Mouse (Mus musculus): ENCODE results near the gene Dmd. TPM values are rescaled to one million over a fixed set of nuclear protein-coding genes. Genes with fewer than 3 reads are reported as not detected.
"Not testable (repeated sequence)": the region's sequence is repeated elsewhere in the genome, so short reads cannot be mapped to it uniquely, and the experiment has no call there.

Dmd gene
- polyA plus RNA-seq, 1 experiment from 2014 or later: 36.4 TPM

GRCm38 (mm10) chrX:84062431-84062830 is 1113.8 kb downstream of the Dmd start:
- WGBS: 89% methylated on average over 3 of the region's 3 CpGs

GRCm38 (mm10) chrX:84165872-84166271 is 1217.2 kb downstream of the Dmd start:
- no peak overlapping the region for H3K9ac ChIP-seq (replicated peaks; ENCODE audit: low read depth, low read length)
- no peaks in the 10 kb centered on the region for H3K36me3 ChIP-seq (ENCODE audit: control insufficient read depth, insufficient read depth, low read length)
- H3K9me3 ChIP-seq (ENCODE audit: control insufficient read depth, low read depth, low read length): no peaks in the 10 kb centered on the region
- no peaks in the 10 kb centered on the region for H3K27me3 ChIP-seq (ENCODE audit: control insufficient read depth, insufficient read depth, low read length)
- no peak overlapping the region for H3K27ac ChIP-seq (ENCODE audit: low read length)
- H3K4me2 ChIP-seq (replicated peaks; ENCODE audit: low read depth, low read length): no peak overlapping the region
- ATAC-seq (ENCODE audit: insufficient number of reproducible peaks, insufficient read depth, low FRiP score, low read depth): no peak
- no peak overlapping the region for H3K4me3 ChIP-seq (ENCODE audit: low read depth, low read length)
- H3K4me1 ChIP-seq (ENCODE audit: control insufficient read depth, insufficient read depth, low read length): no peaks in the 10 kb centered on the region
- 61% methylated on average over 2 of the region's 2 CpGs for WGBS

More at GRCm38 (mm10) chrX:84062431-84062830, 1113.8 kb downstream of the Dmd start:
- not testable (repeated sequence) for H3K4me1 ChIP-seq (ENCODE audit: control insufficient read depth, insufficient read depth, low read length); ATAC-seq (ENCODE audit: insufficient number of reproducible peaks, insufficient read depth, low FRiP score, low read depth); H3K36me3 ChIP-seq (ENCODE audit: control insufficient read depth, insufficient read depth, low read length); H3K4me2 ChIP-seq (replicated peaks; ENCODE audit: low read depth, low read length); H3K9me3 ChIP-seq (ENCODE audit: control insufficient read depth, low read depth, low read length); H3K27me3 ChIP-seq (ENCODE audit: control insufficient read depth, insufficient read depth, low read length); H3K4me3 ChIP-seq (ENCODE audit: low read depth, low read length); H3K27ac ChIP-seq (ENCODE audit: low read length); H3K9ac ChIP-seq (replicated peaks; ENCODE audit: low read depth, low read length)

GRCm38 (mm10) chrX:84241297-84241859 is 1292.7 kb downstream of the Dmd start:
- H3K4me2 ChIP-seq (replicated peaks; ENCODE audit: low read depth, low read length): no peak overlapping the region
- WGBS: 53% methylated on average over 2 of the region's 2 CpGs
- no peak for ATAC-seq (ENCODE audit: insufficient number of reproducible peaks, insufficient read depth, low FRiP score, low read depth)
- no peak overlapping the region for H3K4me3 ChIP-seq (ENCODE audit: low read depth, low read length)
- no peaks in the 10 kb centered on the region for H3K36me3 ChIP-seq (ENCODE audit: control insufficient read depth, insufficient read depth, low read length)
- no peaks in the 10 kb centered on the region for H3K27me3 ChIP-seq (ENCODE audit: control insufficient read depth, insufficient read depth, low read length)
- no peak overlapping the region for H3K9ac ChIP-seq (replicated peaks; ENCODE audit: low read depth, low read length)
- H3K4me1 ChIP-seq (ENCODE audit: control insufficient read depth, insufficient read depth, low read length): no peaks in the 10 kb centered on the region
- H3K27ac ChIP-seq (ENCODE audit: low read length): no peak overlapping the region
- H3K9me3 ChIP-seq (ENCODE audit: control insufficient read depth, low read depth, low read length): no peaks in the 10 kb centered on the region

- Histone ChIP-seq H3K27me3 (ENCODE audit: control insufficient read depth, insufficient read depth, low read length) (no peaks in the 10 kb centered on the region), H3K9ac (replicated peaks; ENCODE audit: low read depth, low read length) (no peak overlapping the region), H3K4me1 (ENCODE audit: control insufficient read depth, insufficient read depth, low read length) (no peaks in the 10 kb centered on the region), H3K4me2 (replicated peaks; ENCODE audit: low read depth, low read length) (no peak overlapping the region), H3K4me3 (ENCODE audit: low read depth, low read length) (no peak overlapping the region), H3K9me3 (ENCODE audit: control insufficient read depth, low read depth, low read length) (no peaks in the 10 kb centered on the region), H3K36me3 (ENCODE audit: control insufficient read depth, insufficient read depth, low read length) (no peaks in the 10 kb centered on the region), H3K27ac (ENCODE audit: low read length) (no peak overlapping the region)
- no peak for ATAC-seq (ENCODE audit: insufficient number of reproducible peaks, insufficient read depth, low FRiP score, low read depth)
These were observed 1381.9 kb downstream of the Dmd start for GRCm38 (mm10) chrX:84330593-84330992.

GRCm38 (mm10) chrX:84332177-84332576 is 1383.5 kb downstream of the Dmd start:
- no peaks in the 10 kb centered on the region for H3K9me3 ChIP-seq (ENCODE audit: control insufficient read depth, low read depth, low read length)
- WGBS: 62% methylated on average over 1 of the region's 1 CpGs
- no peak overlapping the region for H3K27ac ChIP-seq (ENCODE audit: low read length)
- H3K9ac ChIP-seq (replicated peaks; ENCODE audit: low read depth, low read length): no peak overlapping the region
- H3K4me3 ChIP-seq (ENCODE audit: low read depth, low read length): no peak overlapping the region
- no peak for ATAC-seq (ENCODE audit: insufficient number of reproducible peaks, insufficient read depth, low FRiP score, low read depth)
- H3K36me3 ChIP-seq (ENCODE audit: control insufficient read depth, insufficient read depth, low read length): no peaks in the 10 kb centered on the region
- H3K27me3 ChIP-seq (ENCODE audit: control insufficient read depth, insufficient read depth, low read length): no peaks in the 10 kb centered on the region
- no peaks in the 10 kb centered on the region for H3K4me1 ChIP-seq (ENCODE audit: control insufficient read depth, insufficient read depth, low read length)
- H3K4me2 ChIP-seq (replicated peaks; ENCODE audit: low read depth, low read length): no peak overlapping the region

- no peak overlapping the region for H3K4me2 ChIP-seq (replicated peaks; ENCODE audit: low read depth, low read length)
- H3K36me3 ChIP-seq (ENCODE audit: control insufficient read depth, insufficient read depth, low read length): no peaks in the 10 kb centered on the region
- H3K27ac ChIP-seq (ENCODE audit: low read length): no peak overlapping the region
- H3K4me3 ChIP-seq (ENCODE audit: low read depth, low read length): no peak overlapping the region
- no peak for ATAC-seq (ENCODE audit: insufficient number of reproducible peaks, insufficient read depth, low FRiP score, low read depth)
- no peak overlapping the region for H3K9ac ChIP-seq (replicated peaks; ENCODE audit: low read depth, low read length)
- H3K4me1 ChIP-seq (ENCODE audit: control insufficient read depth, insufficient read depth, low read length): no peaks in the 10 kb centered on the region
- H3K9me3 ChIP-seq (ENCODE audit: control insufficient read depth, low read depth, low read length): no peaks in the 10 kb centered on the region
- H3K27me3 ChIP-seq (ENCODE audit: control insufficient read depth, insufficient read depth, low read length): no peaks in the 10 kb centered on the region
These were observed 1416.3 kb downstream of the Dmd start for GRCm38 (mm10) chrX:84364981-84365380.

- ATAC-seq (ENCODE audit: insufficient number of reproducible peaks, insufficient read depth, low FRiP score, low read depth): no peak
- no peak overlapping the region for H3K27ac ChIP-seq (ENCODE audit: low read length)
- 69% methylated on average over 4 of the region's 4 CpGs for WGBS
- no peaks in the 10 kb centered on the region for H3K36me3 ChIP-seq (ENCODE audit: control insufficient read depth, insufficient read depth, low read length)
- H3K9ac ChIP-seq (replicated peaks; ENCODE audit: low read depth, low read length): no peak overlapping the region
- no peaks in the 10 kb centered on the region for H3K9me3 ChIP-seq (ENCODE audit: control insufficient read depth, low read depth, low read length)
- H3K27me3 ChIP-seq (ENCODE audit: control insufficient read depth, insufficient read depth, low read length): no peaks in the 10 kb centered on the region
- H3K4me1 ChIP-seq (ENCODE audit: control insufficient read depth, insufficient read depth, low read length): no peaks in the 10 kb centered on the region
- no peak overlapping the region for H3K4me2 ChIP-seq (replicated peaks; ENCODE audit: low read depth, low read length)
- no peak overlapping the region for H3K4me3 ChIP-seq (ENCODE audit: low read depth, low read length)
These were observed 1486.9 kb downstream of the Dmd start for GRCm38 (mm10) chrX:84435608-84436007.

GRCm38 (mm10) chrX:84436556-84436955 is 1487.9 kb downstream of the Dmd start:
- no peak for ATAC-seq (ENCODE audit: insufficient number of reproducible peaks, insufficient read depth, low FRiP score, low read depth)
- 75% methylated on average over 4 of the region's 4 CpGs for WGBS

GRCm38 (mm10) chrX:84442996-84443395 is 1494.3 kb downstream of the Dmd start:
- Histone ChIP-seq H3K4me1 (ENCODE audit: control insufficient read depth, insufficient read depth, low read length) (no peaks in the 10 kb centered on the region), H3K4me2 (replicated peaks; ENCODE audit: low read depth, low read length) (no peak overlapping the region), H3K27me3 (ENCODE audit: control insufficient read depth, insufficient read depth, low read length) (no peaks in the 10 kb centered on the region), H3K27ac (ENCODE audit: low read length) (no peak overlapping the region), H3K9ac (replicated peaks; ENCODE audit: low read depth, low read length) (no peak overlapping the region), H3K36me3 (ENCODE audit: control insufficient read depth, insufficient read depth, low read length) (no peaks in the 10 kb centered on the region), H3K9me3 (ENCODE audit: control insufficient read depth, low read depth, low read length) (no peaks in the 10 kb centered on the region), H3K4me3 (ENCODE audit: low read depth, low read length) (no peak overlapping the region)
- WGBS: 70% methylated on average over 3 of the region's 3 CpGs
- ATAC-seq (ENCODE audit: insufficient number of reproducible peaks, insufficient read depth, low FRiP score, low read depth): no peak

More at GRCm38 (mm10) chrX:84436556-84436955, 1487.9 kb downstream of the Dmd start:
- H3K9ac ChIP-seq (replicated peaks; ENCODE audit: low read depth, low read length): no peak overlapping the region
- H3K27me3 ChIP-seq (ENCODE audit: control insufficient read depth, insufficient read depth, low read length): no peaks in the 10 kb centered on the region
- no peak overlapping the region for H3K4me2 ChIP-seq (replicated peaks; ENCODE audit: low read depth, low read length)
- H3K4me1 ChIP-seq (ENCODE audit: control insufficient read depth, insufficient read depth, low read length): no peaks in the 10 kb centered on the region
- H3K9me3 ChIP-seq (ENCODE audit: control insufficient read depth, low read depth, low read length): no peaks in the 10 kb centered on the region
- no peak overlapping the region for H3K4me3 ChIP-seq (ENCODE audit: low read depth, low read length)
- no peak overlapping the region for H3K27ac ChIP-seq (ENCODE audit: low read length)
- H3K36me3 ChIP-seq (ENCODE audit: control insufficient read depth, insufficient read depth, low read length): no peaks in the 10 kb centered on the region
